8 mouse cellular contexts compared by ENCODE assay signal in the genomic region with DNA sequence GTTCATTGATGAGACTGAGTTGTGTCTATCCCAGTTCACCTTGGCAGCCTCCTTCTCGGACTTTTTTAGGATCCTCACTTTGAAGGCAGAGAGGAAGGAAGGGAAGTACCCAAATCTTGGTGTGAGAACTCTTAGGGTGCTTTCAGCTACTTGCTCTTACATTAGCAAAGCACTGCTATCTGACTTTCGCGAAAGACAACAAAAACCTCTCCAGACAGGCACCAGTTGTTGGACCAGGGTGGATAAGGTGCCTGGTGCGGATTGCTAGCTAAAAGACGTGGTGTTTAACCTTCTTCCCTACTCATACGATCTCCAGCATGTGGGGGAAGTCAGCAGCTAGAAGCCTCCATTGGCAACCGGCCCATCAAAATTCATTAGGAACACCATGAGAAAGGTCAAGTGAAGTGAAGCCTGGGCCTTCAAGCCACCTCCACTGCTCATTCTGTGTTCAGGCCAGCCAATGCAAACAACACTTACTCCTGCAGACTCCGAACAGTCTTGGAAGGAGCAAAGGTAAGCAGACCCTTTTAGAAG.
DNase-seq lines count a peak whose midpoint lies in the region; ATAC-seq and TF ChIP-seq lines count a peak whose summit lies in the region.

No protein-coding gene starts in this region.

- H3K4me2 ChIP-seq in forebrain, embryonic 13.5 days = peak overlapping the region; percentile 78
- peak overlapping the region; percentile 81 for H3K4me2 ChIP-seq in kidney, embryonic 16.5 days (replicated peaks; ENCODE audit: low read depth, low read length)
- H3K4me2 ChIP-seq in midbrain, postnatal 0 days (ENCODE audit: low read depth, low read length, poor library complexity, severe bottlenecking) = peak overlapping the region; percentile 73

- peak overlapping the region; percentile 31; the same call in 1 of the 2 replicates for H3K27ac ChIP-seq in forebrain, embryonic 13.5 days
- peak overlapping the region; percentile 68 for H3K27ac ChIP-seq in kidney, embryonic 16.5 days (ENCODE audit: low read length)
- peak overlapping the region; percentile 67 for H3K27ac ChIP-seq in midbrain, postnatal 0 days (ENCODE audit: low read depth, low read length)

- no peaks in the 10 kb centered on the region for H3K27me3 ChIP-seq in forebrain, embryonic 13.5 days
- H3K27me3 ChIP-seq in kidney, embryonic 16.5 days (ENCODE audit: insufficient read depth, low read length) = no peaks in the 10 kb centered on the region
- no peaks in the 10 kb centered on the region for H3K27me3 ChIP-seq in midbrain, postnatal 0 days (ENCODE audit: insufficient read depth, low read length)

- 48% methylated on average over 8 of the region's 8 CpGs for WGBS in forebrain, embryonic 13.5 days
- WGBS in kidney, embryonic 16.5 days = 31% methylated on average over 8 of the region's 8 CpGs
- WGBS in midbrain, postnatal 0 days = 48% methylated on average over 8 of the region's 8 CpGs

- ATAC-seq in forebrain, embryonic 13.5 days = no peak
- no peak for ATAC-seq in kidney, embryonic 16.5 days (ENCODE audit: low FRiP score, low TSS enrichment)
- ATAC-seq in midbrain, postnatal 0 days (ENCODE audit: low FRiP score) = no peak
- ATAC-seq in megakaryocyte-erythroid progenitor cell, adult 5-6 weeks (replicated peaks; ENCODE audit: low FRiP score, low TSS enrichment, poor library complexity, severe bottlenecking) = no peak
- no peak for ATAC-seq in megakaryocyte, adult 5-6 weeks (ENCODE audit: poor library complexity, severe bottlenecking)

- H3K9ac ChIP-seq in forebrain, embryonic 13.5 days = peak overlapping the region; percentile 92
- H3K9ac ChIP-seq in kidney, embryonic 16.5 days (replicated peaks; ENCODE audit: low read length) = peak overlapping the region; percentile 98
- peak overlapping the region; percentile 92 for H3K9ac ChIP-seq in midbrain, postnatal 0 days (replicated peaks; ENCODE audit: low read length, poor library complexity, severe bottlenecking)

- no peak for TF ChIP-seq CTCF in midbrain, postnatal 0 days (IDR thresholded peaks at IDR 0.05)

- peak overlapping the region; percentile 65 for H3K4me3 ChIP-seq in forebrain, embryonic 13.5 days
- H3K4me3 ChIP-seq in kidney, embryonic 16.5 days (ENCODE audit: low read length) = peak overlapping the region; percentile 90
- H3K4me3 ChIP-seq in midbrain, postnatal 0 days (ENCODE audit: low read depth, low read length) = peak overlapping the region; percentile 89

- no peaks in the 10 kb centered on the region for H3K36me3 ChIP-seq in forebrain, embryonic 13.5 days (ENCODE audit: poor library complexity, severe bottlenecking)
- H3K36me3 ChIP-seq in kidney, embryonic 16.5 days (ENCODE audit: insufficient read depth, low read length) = no peaks in the 10 kb centered on the region
- H3K36me3 ChIP-seq in midbrain, postnatal 0 days (ENCODE audit: insufficient read depth, low read length) = no peaks in the 10 kb centered on the region

- H3K4me1 ChIP-seq in forebrain, embryonic 13.5 days = peaks cover 17% of the 10 kb centered on the region
- 0 out of 2 replicates have a peak, but pooled peaks cover 2% of the 10 kb centered on the region for H3K4me1 ChIP-seq in kidney, embryonic 16.5 days (ENCODE audit: insufficient read depth, low read length)
- no peaks in the 10 kb centered on the region for H3K4me1 ChIP-seq in midbrain, postnatal 0 days (ENCODE audit: insufficient read depth, low read length)

- peak; percentile 39 for DNase-seq in urinary bladder, postnatal 14 days (ENCODE audit: low spot score)
- no peak for DNase-seq in urinary bladder, postnatal 25 days (ENCODE audit: low spot score)
- no peak for DNase-seq in midbrain, postnatal 0 days (ENCODE audit: low spot score)
- DNase-seq in embryo, embryonic 10 days (ENCODE audit: low spot score) = no peak

- no peaks in the 10 kb centered on the region for H3K9me3 ChIP-seq in forebrain, embryonic 13.5 days (replicated peaks)
- H3K9me3 ChIP-seq in kidney, embryonic 16.5 days (ENCODE audit: low read length) = no peaks in the 10 kb centered on the region
- H3K9me3 ChIP-seq in midbrain, postnatal 0 days (ENCODE audit: low read length) = no peaks in the 10 kb centered on the region
